Mouse (Mus musculus) lung, embryonic 15.5 days (tissue): ENCODE data around the gene Gphb5. TPM values are rescaled to one million over a fixed set of nuclear protein-coding genes. Genes with fewer than 3 reads are reported as not detected.
"Not testable (repeated sequence)": the region's sequence is repeated elsewhere in the genome, so short reads cannot be mapped to it uniquely, and the experiment has no call there.

ENCODE experiments used
- ATAC-seq: fragments of 200-750 bp; cut with Nextera tagmentation; 2 replicates; pipeline ENCODE4 v1.8.0; 2017; ENCODE audit warnings: moderate number of reproducible peaks, borderline replicate concordance; ENCODE audit not compliant: low FRiP score, low TSS enrichment; ENCODE audit errors: extremely low read depth
- H3K27ac ChIP-seq: fragments of 300-500 bp; sonication (generic); 2 replicates; pipeline ENCODE4 v1.5.1; 2015; ENCODE audit warnings: moderate library complexity, mild to moderate bottlenecking, inconsistent platforms
- H3K27me3 ChIP-seq: fragments of 300-500 bp; sonication (generic); 2 replicates; pipeline ENCODE4 v1.6.1; 2015; ENCODE audit warnings: inconsistent platforms
- H3K36me3 ChIP-seq: fragments of 300-500 bp; sonication (generic); 2 replicates; pipeline ENCODE4 v1.6.1; 2015; ENCODE audit warnings: inconsistent platforms
- H3K4me1 ChIP-seq: fragments of 300-500 bp; sonication (generic); 2 replicates; pipeline ENCODE4 v1.6.1; 2015; ENCODE audit warnings: inconsistent platforms
- H3K4me2 ChIP-seq: fragments of 300-500 bp; sonication (generic); 2 replicates; pipeline ENCODE4 v1.6.1; 2015; ENCODE audit warnings: inconsistent platforms, mild to moderate bottlenecking, moderate library complexity
- H3K4me3 ChIP-seq: fragments of 300-500 bp; sonication (generic); 2 replicates; pipeline ENCODE4 v1.5.1; 2015; ENCODE audit warnings: mild to moderate bottlenecking, inconsistent platforms
- H3K9ac ChIP-seq: fragments of 300-500 bp; sonication (generic); 2 replicates; pipeline ENCODE4 v1.6.1; 2015; ENCODE audit warnings: inconsistent platforms
- H3K9me3 ChIP-seq: fragments of 300-500 bp; sonication (generic); 2 replicates; pipeline ENCODE4 v1.6.1; 2016; ENCODE audit warnings: inconsistent platforms
- WGBS: fragments of 180-500 bp; shearing (Covaris S2); methylation state at CpG from one replicate; pipeline ENCODE4 v1.1.7; 2015; 5-methylcytosine and 5-hydroxymethylcytosine counted together
- polyA plus RNA-seq: library from polyadenylated mRNA; unstranded; fragments of >200 nt; fragmentation: Nextera tagmentation; extraction: Ambion mirVana; gene quantifications from 2 replicates; pipeline ENCODE4 v1.2.1, GENCODE M21; 2015

The Gphb5 gene
- polyA plus RNA-seq, 1 experiment from 2014 or later = not detected

- not testable (repeated sequence) for H3K4me2 ChIP-seq, H3K27ac ChIP-seq, H3K4me1 ChIP-seq, H3K9me3 ChIP-seq, H3K36me3 ChIP-seq, H3K4me3 ChIP-seq, H3K27me3 ChIP-seq, ATAC-seq, H3K9ac ChIP-seq
- 74% methylated on average over 6 of the region's 6 CpGs for WGBS
These were observed 15.8 kb upstream of the Gphb5 start for GRCm38 (mm10) chr12:75432400-75432799.

GRCm38 (mm10) chr12:75429685-75430396 lies 13.3 kb upstream of the Gphb5 start:
- Histone ChIP-seq H3K4me3 (no peak overlapping the region), H3K9ac (no peak overlapping the region), H3K27ac (no peak overlapping the region), H3K4me2 (no peak overlapping the region), H3K9me3 (no peaks in the 10 kb centered on the region), H3K27me3 (no peaks in the 10 kb centered on the region), H3K36me3 (no peaks in the 10 kb centered on the region), H3K4me1 (no peaks in the 10 kb centered on the region)
- no peak for ATAC-seq
- WGBS = 81% methylated on average over 1 of the region's 1 CpGs

- WGBS = 83% methylated on average over 6 of the region's 6 CpGs
- no peak for ATAC-seq
- Histone ChIP-seq H3K27ac (no peak overlapping the region), H3K36me3 (no peaks in the 10 kb centered on the region), H3K4me2 (no peak overlapping the region), H3K9ac (no peak overlapping the region), H3K9me3 (no peaks in the 10 kb centered on the region), H3K4me3 (no peak overlapping the region), H3K27me3 (no peaks in the 10 kb centered on the region), H3K4me1 (no peaks in the 10 kb centered on the region)
These were observed 12.1 kb upstream of the Gphb5 start for GRCm38 (mm10) chr12:75428719-75429118.

GRCm38 (mm10) chr12:75425882-75426281 lies 9.3 kb upstream of the Gphb5 start:
- ATAC-seq = no peak
- Histone ChIP-seq H3K27ac (no peak overlapping the region), H3K4me2 (no peak overlapping the region), H3K4me1 (no peaks in the 10 kb centered on the region), H3K9me3 (no peaks in the 10 kb centered on the region), H3K9ac (no peak overlapping the region), H3K27me3 (no peaks in the 10 kb centered on the region), H3K36me3 (no peaks in the 10 kb centered on the region), H3K4me3 (no peak overlapping the region)
- WGBS = 78% methylated on average over 7 of the region's 7 CpGs

GRCm38 (mm10) chr12:75424817-75425216 lies 8.2 kb upstream of the Gphb5 start:
- H3K27ac ChIP-seq = no peak overlapping the region
- 85% methylated on average over 4 of the region's 4 CpGs for WGBS
- ATAC-seq = no peak
- no peak overlapping the region for H3K4me2 ChIP-seq
- no peaks in the 10 kb centered on the region for H3K9me3 ChIP-seq
- no peak overlapping the region for H3K4me3 ChIP-seq
- no peaks in the 10 kb centered on the region for H3K4me1 ChIP-seq
- no peaks in the 10 kb centered on the region for H3K27me3 ChIP-seq
- H3K9ac ChIP-seq = no peak overlapping the region
- H3K36me3 ChIP-seq = no peaks in the 10 kb centered on the region

- H3K4me2 ChIP-seq = no peak overlapping the region
- H3K27ac ChIP-seq = no peak overlapping the region
- H3K9me3 ChIP-seq = no peaks in the 10 kb centered on the region
- ATAC-seq = no peak
- H3K27me3 ChIP-seq = no peaks in the 10 kb centered on the region
- H3K4me3 ChIP-seq = no peak overlapping the region
- no peak overlapping the region for H3K9ac ChIP-seq
- WGBS = 52% methylated on average over 7 of the region's 7 CpGs
- no peaks in the 10 kb centered on the region for H3K4me1 ChIP-seq
- no peaks in the 10 kb centered on the region for H3K36me3 ChIP-seq
These were observed 7.8 kb upstream of the Gphb5 start for GRCm38 (mm10) chr12:75424359-75424758.

- Histone ChIP-seq H3K9me3 (no peaks in the 10 kb centered on the region), H3K4me1 (no peaks in the 10 kb centered on the region), H3K9ac (no peak overlapping the region), H3K27ac (no peak overlapping the region), H3K4me3 (no peak overlapping the region), H3K4me2 (no peak overlapping the region), H3K36me3 (no peaks in the 10 kb centered on the region), H3K27me3 (no peaks in the 10 kb centered on the region)
- WGBS = 69% methylated on average over 6 of the region's 6 CpGs
- ATAC-seq = no peak
These were observed 1.6 kb downstream of the Gphb5 start for GRCm38 (mm10) chr12:75414991-75415390.

- Histone ChIP-seq H3K9ac (no peak overlapping the region), H3K9me3 (no peaks in the 10 kb centered on the region), H3K27ac (peak overlapping the region; percentile 34; the same call in 1 of the 2 replicates), H3K4me3 (no peak overlapping the region), H3K4me1 (no peaks in the 10 kb centered on the region), H3K27me3 (no peaks in the 10 kb centered on the region), H3K4me2 (peak overlapping the region; percentile 18; the same call in 1 of the 2 replicates), H3K36me3 (no peaks in the 10 kb centered on the region)
- 59% methylated on average over 9 of the region's 9 CpGs for WGBS
- ATAC-seq = no peak
These were observed 3.6 kb downstream of the Gphb5 start for GRCm38 (mm10) chr12:75412964-75413363.

GRCm38 (mm10) chr12:75397077-75397476 lies 19.5 kb downstream of the Gphb5 start:
- Histone ChIP-seq H3K9me3 (no peaks in the 10 kb centered on the region), H3K4me3 (no peak overlapping the region), H3K27ac (no peak overlapping the region), H3K27me3 (no peaks in the 10 kb centered on the region), H3K36me3 (peaks cover 2% of the 10 kb centered on the region; the same call in 1 of the 2 replicates), H3K4me1 (0 out of 2 replicates have a peak, but pooled peaks cover 4% of the 10 kb centered on the region), H3K4me2 (no peak overlapping the region), H3K9ac (no peak overlapping the region)
- 26% methylated on average over 7 of the region's 7 CpGs for WGBS
- no peak for ATAC-seq

- Histone ChIP-seq H3K27ac (no peak overlapping the region), H3K36me3 (no peaks in the 10 kb centered on the region), H3K9ac (no peak overlapping the region), H3K4me3 (no peak overlapping the region), H3K4me1 (0 out of 2 replicates have a peak, but pooled peaks cover 4% of the 10 kb centered on the region), H3K9me3 (no peaks in the 10 kb centered on the region), H3K27me3 (no peaks in the 10 kb centered on the region), H3K4me2 (no peak overlapping the region)
- ATAC-seq = no peak
- 39% methylated on average over 3 of the region's 3 CpGs for WGBS
These were observed 20.0 kb downstream of the Gphb5 start for GRCm38 (mm10) chr12:75396616-75397015.

- Histone ChIP-seq H3K9me3 (no peaks in the 10 kb centered on the region), H3K27me3 (no peaks in the 10 kb centered on the region), H3K36me3 (no peaks in the 10 kb centered on the region), H3K27ac (no peak overlapping the region), H3K4me1 (0 out of 2 replicates have a peak, but pooled peaks cover 4% of the 10 kb centered on the region), H3K4me3 (no peak overlapping the region), H3K4me2 (no peak overlapping the region), H3K9ac (no peak overlapping the region)
- ATAC-seq = no peak
- 70% methylated on average over 20 of the region's 20 CpGs for WGBS
These were observed 22.4 kb downstream of the Gphb5 start for GRCm38 (mm10) chr12:75394011-75394773.

- Histone ChIP-seq H3K4me3 (no peak overlapping the region), H3K9me3 (no peaks in the 10 kb centered on the region), H3K27ac (no peak overlapping the region), H3K4me2 (no peak overlapping the region), H3K27me3 (no peaks in the 10 kb centered on the region), H3K4me1 (no peaks in the 10 kb centered on the region), H3K36me3 (no peaks in the 10 kb centered on the region), H3K9ac (no peak overlapping the region)
- WGBS = 78% methylated on average over 9 of the region's 9 CpGs
- ATAC-seq = no peak
These were observed 25.1 kb downstream of the Gphb5 start for GRCm38 (mm10) chr12:75391526-75391925.
